Mouse (Mus musculus) layer of hippocampus, adult 11-12 months (tissue): ENCODE measurements around the gene Farp2.

Experiments
- DNase-seq: peaks from one replicate; pipeline ENCODE4 v3.0.0; 2022; ENCODE audit warnings: low spot score

The Farp2 gene

GRCm38 (mm10) chr1:93563224-93563623 is 51.3 kb downstream of the Farp2 start:
- no peak for DNase-seq

DNA sequence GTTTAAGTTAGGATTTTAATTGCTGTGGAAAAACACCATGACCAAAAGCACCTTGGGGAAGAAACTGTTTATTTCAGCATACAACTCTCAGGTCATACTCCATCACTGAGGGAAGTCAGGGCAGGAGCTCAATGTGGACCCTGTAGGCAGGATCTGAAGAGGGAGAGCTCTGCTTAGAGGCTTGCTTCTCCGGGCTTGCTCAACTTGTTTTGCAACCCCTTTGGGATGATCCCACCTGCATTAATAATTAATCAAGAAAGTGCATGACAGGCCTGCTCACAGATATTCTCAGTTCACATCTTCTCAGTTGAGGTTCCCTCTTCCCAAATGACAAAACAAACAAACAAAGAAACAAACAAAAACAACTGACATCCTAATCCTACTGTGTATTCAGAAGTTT is 51.8 kb downstream of the Farp2 start:
- DNase-seq, result no peak

GRCm38 (mm10) chr1:93564781-93565180 is 52.9 kb downstream of the Farp2 start:
- no peak for DNase-seq

DNA sequence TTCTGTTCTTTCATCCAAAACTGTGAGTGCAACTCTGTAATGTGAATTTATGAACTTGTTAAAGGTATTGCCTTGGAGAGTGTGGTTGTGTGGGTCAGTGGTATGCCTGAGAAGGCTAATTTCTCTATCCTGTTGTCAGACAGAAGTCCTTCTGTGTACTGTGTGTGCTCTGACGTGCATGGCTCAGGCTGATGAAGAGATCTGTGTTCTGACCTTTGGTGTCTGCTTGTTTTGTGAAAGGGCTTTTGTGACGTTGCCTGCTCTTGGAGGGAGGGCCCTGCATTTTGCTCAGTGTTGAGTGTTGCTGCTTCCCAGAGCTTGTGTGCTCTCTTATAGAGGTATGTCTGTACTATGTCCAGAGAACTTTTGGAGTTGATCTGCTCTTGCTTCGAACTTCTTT is 55.1 kb downstream of the Farp2 start:
- DNase-seq, result peak; percentile 12

DNA sequence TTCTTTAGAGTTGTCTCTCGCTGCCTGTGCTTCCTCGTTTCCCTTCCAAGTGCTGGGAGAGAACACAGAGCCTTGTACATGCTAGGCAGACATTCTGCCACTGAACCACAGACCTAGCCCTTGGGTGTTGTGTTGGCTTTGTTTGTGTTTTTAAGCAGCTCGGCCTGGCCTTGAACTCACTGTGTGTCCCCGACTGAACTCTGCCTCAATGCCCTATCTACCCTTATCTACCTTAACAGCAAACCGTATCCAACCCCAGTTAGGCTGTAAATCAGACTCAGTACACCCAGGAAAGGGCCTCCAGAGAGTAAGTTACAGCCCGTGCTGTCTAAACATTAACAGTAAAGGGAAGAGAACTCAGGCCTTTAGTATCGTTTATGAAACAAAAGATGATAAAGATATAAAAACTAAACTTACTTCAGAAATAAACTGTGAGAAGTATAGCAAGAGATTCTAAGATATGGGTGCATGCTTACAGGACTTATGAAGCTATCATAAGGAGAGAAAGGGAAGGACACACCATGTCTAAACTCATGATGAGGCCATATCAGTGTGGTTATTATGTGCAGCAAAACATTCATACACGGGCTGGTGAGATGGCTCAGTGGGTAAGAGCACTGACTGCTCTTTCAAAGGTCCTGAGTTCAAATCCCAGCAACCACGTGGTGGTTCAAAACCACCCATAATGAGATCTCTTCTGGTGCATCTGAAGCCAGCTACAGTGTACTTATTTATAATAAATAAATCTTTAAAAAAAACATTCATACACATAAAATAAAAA is 56.0 kb downstream of the Farp2 start:
- DNase-seq, result no peak

DNA sequence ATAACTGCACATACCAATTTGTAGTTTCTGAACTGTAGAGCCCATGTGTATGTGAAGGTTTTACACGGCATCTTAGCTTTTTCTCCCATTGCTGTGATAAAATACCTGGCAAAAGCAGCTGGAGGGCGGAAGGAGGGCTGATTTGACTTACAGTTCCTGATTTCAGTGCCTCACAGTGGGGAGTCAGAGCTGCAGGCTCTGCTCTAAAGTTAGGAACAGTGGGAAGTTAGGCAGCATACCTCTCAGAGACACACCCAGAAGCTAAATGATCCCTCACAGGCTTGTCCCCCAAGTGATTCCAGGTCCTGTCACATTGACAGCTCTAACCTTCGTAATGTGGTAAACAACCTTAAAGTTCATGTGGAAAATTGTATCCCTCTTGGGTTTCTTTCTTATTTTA is 65.2 kb downstream of the Farp2 start:
- no peak for DNase-seq

GRCm38 (mm10) chr1:93577861-93578260 is 66.0 kb downstream of the Farp2 start:
- DNase-seq, result peak; percentile 54

- DNase-seq, result no peak
Observed at GRCm38 (mm10) chr1:93581545-93581944, 69.7 kb downstream of the Farp2 start.

DNA sequence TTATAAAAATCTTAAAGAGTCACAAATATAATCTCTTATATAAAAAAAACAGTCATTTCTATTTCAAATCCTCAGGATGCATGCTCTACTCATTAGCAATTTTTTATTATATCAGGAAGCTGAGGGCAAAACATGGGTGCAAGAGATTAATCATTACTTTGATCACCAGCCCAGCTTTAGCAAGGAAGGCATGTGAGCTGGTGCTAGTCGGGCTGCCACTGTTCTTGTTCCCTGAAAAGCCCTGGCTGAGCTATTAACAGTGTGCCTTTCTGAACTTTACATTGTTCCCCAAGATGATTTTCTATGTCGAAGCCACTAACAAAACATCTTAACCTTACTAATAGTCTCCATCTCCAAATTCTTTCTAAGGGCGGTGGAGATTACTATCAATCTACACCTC is 76.5 kb downstream of the Farp2 start:
- no peak for DNase-seq

DNA sequence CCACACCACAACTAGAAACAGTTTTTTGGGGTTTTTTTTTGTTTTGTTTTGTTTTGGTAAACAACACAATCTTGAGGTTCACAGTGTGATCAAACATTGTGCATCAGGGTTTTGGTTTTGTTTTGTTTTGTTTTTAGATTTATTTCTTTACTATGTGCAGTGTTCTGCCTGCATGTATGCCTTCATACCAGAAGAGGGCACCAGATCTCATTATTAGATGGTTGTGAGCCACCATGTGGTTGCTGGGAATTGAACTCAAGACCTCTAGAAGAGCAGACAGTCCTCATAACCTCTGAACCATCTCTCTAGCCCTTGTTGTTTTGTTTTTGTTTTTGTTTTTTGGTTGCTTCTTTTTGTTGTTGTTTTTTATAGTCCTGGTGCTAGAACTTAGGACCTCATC is 82.1 kb downstream of the Farp2 start:
- no peak for DNase-seq

DNA sequence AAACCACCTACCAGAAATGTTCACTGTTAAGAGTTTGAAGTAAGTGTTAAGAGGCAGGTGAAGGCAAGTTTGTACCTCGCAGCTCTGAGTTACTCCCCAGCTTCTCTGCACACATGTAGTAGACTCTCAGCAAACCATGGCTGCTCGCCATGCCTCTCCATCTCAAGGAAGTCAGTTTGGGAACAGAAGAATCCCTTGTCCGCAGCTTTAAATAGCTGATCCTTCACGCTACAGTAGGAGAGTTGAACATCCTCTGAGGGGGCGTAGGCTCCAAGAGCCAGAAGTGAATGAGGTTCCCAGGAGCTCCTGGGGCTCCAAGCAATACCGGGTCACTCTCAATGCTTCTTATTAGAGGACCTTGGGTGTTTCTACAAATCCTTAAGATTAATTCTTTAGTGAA is 84.0 kb downstream of the Farp2 start:
- DNase-seq, result no peak

DNA sequence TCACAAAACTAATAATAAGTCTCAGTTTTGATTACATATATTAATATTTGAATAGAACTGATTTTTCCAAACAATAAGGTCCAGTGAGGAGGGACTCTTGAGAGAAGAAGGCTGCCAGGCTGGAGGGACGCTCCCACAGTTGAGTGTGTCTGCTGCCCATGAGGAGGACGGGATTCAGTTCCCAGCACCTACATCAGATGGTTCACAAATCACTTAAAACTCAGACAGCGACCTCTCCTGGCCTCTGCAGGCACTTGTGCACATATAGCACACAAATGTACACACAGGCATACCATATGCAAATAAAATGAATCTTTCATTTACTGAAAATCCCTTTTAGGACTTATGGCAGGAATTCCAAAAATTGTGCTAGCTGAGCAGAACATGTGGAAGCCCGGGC is 91.0 kb downstream of the Farp2 start:
- no peak for DNase-seq

DNA sequence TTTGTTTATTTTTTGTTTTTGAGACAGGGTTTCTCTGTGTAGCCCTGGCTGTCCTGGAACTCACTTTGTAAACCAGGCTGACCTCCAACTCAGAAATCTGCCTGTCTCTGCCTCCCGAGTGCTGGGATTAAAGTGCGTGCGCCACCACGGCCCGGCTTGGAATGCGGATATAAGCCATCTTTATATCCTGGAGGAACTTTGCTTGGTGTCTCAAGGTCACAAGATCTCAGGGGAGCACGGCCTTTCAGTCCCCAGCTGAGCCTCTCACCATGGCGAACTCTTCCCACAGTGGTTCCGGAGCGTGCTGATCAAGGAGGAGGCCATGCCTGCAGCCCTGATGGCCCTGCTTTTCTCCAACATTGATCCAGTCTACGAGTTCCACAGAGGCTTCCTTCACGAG is 92.0 kb downstream of the Farp2 start:
- no peak for DNase-seq

GRCm38 (mm10) chr1:93607090-93608083 is 95.5 kb downstream of the Farp2 start:
- no peak for DNase-seq

GRCm38 (mm10) chr1:93608696-93609245 is 96.9 kb downstream of the Farp2 start:
- no peak for DNase-seq

DNA sequence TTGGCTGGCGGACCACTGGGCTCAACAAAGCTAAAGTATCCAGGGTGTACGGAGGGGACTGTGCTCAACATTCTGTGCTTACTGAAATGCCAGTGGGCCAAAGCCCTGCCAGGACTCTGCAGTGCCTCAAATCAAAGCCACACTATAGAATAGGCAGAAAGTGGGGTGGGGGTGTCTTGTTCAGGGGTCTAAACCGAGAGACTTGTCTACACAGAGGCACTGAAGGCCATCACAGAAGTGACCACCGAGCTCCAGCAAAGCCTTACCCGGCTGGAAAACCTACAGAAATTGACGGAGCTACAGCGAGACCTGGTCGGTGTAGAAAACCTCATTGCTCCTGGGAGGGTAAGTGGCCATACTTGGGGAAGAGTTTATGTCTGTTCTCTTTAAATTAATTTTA is 97.9 kb downstream of the Farp2 start:
- no peak for DNase-seq

GRCm38 (mm10) chr1:93618059-93618748 is 106.3 kb downstream of the Farp2 start:
- no peak for DNase-seq

GRCm38 (mm10) chr1:93618948-93619347 is 107.1 kb downstream of the Farp2 start:
- DNase-seq, result no peak

DNA sequence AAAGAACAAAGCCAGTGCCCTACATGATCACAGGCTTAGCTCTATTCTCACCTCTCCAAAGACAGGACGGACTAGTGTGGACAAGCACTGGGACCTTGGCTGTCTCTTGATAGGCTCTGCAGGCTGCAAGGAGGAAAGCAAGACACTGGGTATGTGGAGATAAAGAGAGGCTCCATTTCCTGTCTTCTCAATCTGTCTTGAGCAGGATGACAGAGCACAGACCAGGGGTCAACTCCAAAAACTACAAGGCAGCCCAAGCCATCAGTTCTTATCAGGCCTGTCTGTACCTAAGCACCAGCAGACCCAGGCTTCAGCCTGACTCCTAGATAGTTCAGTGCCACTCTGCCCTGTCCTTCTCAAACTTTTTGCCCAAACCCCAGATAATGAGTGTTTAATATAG is 112.6 kb downstream of the Farp2 start:
- DNase-seq, result no peak

GRCm38 (mm10) chr1:93630796-93631195 is 118.9 kb downstream of the Farp2 start:
- DNase-seq, result no peak

DNA sequence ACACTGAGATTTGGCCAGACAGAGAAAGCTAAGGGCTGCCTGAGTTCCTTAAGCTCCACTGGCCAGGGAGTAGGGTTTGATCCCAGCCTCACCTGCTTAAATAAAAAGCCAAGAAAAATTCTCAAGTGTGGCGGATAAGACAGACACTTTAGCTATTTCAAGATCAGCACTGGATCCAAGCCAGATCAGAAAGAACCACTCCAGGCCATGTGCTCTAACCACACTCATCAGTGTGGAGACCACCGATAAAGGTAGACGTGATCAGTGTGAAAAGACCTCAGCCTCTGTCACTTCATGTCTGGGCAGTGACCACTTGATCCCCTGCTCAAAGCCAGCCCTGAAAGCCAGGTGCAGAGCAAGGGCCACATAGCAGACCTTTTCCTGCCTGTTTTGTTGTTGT is 120.8 kb downstream of the Farp2 start:
- DNase-seq, result no peak

DNA sequence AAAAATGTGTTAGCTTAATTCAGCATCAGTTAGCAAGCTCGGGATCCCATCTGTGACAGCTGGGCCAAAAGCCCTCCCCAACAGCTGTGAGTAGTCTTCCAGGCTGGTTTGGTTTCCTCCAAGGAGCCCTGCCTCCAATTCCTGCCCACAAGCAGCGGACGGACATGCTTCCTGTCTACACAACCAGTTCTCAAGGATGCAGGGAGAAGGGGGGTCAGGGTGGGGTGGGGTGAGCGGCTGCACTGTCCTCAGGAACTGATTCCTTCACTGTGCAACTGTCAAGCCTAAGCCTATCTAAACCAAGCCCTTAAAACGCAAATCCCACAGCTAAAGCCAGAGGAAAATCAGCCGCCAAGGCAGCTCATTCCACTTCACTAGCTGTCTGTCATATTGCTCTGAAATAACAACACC is 122.6 kb downstream of the Farp2 start:
- peak; percentile 70 for DNase-seq
